Mouse (Mus musculus) hindbrain, embryonic 11.5 days (tissue): ENCODE measurements around the gene Ak3. TPM values are rescaled to one million over a fixed set of nuclear protein-coding genes. Genes with fewer than 3 reads are reported as not detected.

Experiments
- ATAC-seq: fragments of 200-750 bp; cut with Nextera tagmentation; 2 replicates; pipeline ENCODE4 v1.8.0; 2017; ENCODE audit warnings: mild to moderate bottlenecking, moderate TSS enrichment, moderate library complexity; ENCODE audit not compliant: low FRiP score
- DNase-seq: peaks from one replicate; pipeline ENCODE4 v3.0.0-alpha.2; 2015; ENCODE audit warnings: low spot score
- H3K27ac ChIP-seq: fragments of 300-500 bp; sonication (generic); 2 replicates; pipeline ENCODE4 v1.5.1; 2014; ENCODE audit warnings: mild to moderate bottlenecking, low read depth, low read length
- H3K27me3 ChIP-seq: fragments of 300-500 bp; sonication (generic); 2 replicates; pipeline ENCODE4 v1.6.1; 2014; ENCODE audit warnings: mild to moderate bottlenecking, low read length, moderate library complexity, mixed read lengths; ENCODE audit not compliant: control insufficient read depth, insufficient read depth
- H3K36me3 ChIP-seq: fragments of 300-500 bp; sonication (generic); 2 replicates; pipeline ENCODE4 v1.6.1; 2014; ENCODE audit warnings: mild to moderate bottlenecking, low read length, moderate library complexity, mixed read lengths; ENCODE audit not compliant: control insufficient read depth, insufficient read depth
- H3K4me1 ChIP-seq: fragments of 300-500 bp; sonication (generic); replicated peaks from 2 replicates; pipeline ENCODE4 v1.6.1; 2014; ENCODE audit warnings: low read length, mixed read lengths; ENCODE audit not compliant: control insufficient read depth, insufficient read depth
- H3K4me2 ChIP-seq: fragments of 300-500 bp; sonication (generic); replicated peaks from 2 replicates; pipeline ENCODE4 v1.6.1; 2014; ENCODE audit warnings: mild to moderate bottlenecking, low read depth, low read length
- H3K4me3 ChIP-seq: fragments of 300-500 bp; sonication (generic); 2 replicates; pipeline ENCODE4 v1.5.1; 2014; ENCODE audit warnings: low read depth, low read length
- H3K9ac ChIP-seq: fragments of 300-500 bp; sonication (generic); 2 replicates; pipeline ENCODE4 v1.6.1; 2014; ENCODE audit warnings: low read depth, low read length
- H3K9me3 ChIP-seq: fragments of 300-500 bp; sonication (generic); 2 replicates; pipeline ENCODE4 v1.6.1; 2016; ENCODE audit warnings: low read length; ENCODE audit not compliant: control insufficient read depth
- WGBS: fragments of 180-500 bp; shearing (Covaris S2); extraction: QIAGEN DNeasy Blood & Tissue Kit; methylation state at CpG from one replicate; pipeline ENCODE4 v1.1.7; 2014; 5-methylcytosine and 5-hydroxymethylcytosine counted together
- polyA plus RNA-seq: library from polyadenylated mRNA; unstranded; fragments of >200 nt; fragmentation: Nextera tagmentation; extraction: Ambion mirVana; gene quantifications from 2 replicates; pipeline ENCODE4 v1.2.1, GENCODE M21; 2014

Ak3 gene
- polyA plus RNA-seq, 1 experiment from 2014 or later: 83.5 TPM

DNA sequence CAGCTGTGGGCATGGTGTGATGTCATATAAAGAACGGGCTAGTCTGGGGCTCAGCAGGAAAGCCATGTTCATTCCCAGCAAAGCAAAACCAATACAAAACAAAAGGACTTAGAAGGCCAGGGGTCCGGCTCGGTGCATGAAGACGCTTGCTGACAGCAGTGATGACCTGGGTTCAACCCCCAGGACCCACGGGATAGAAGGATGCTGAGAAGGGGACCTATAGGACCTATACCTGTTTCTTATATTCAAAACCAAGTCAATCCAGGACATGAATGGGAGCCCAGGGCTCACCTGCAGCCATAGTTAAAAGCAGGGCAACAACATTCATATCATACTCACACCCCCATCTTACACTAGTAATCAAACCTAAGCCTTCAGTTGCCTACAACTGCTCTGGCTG lies 15.2 kb upstream of the Ak3 start:
- ATAC-seq (no peak), DNase-seq (no peak)
- WGBS: 82% methylated on average over 5 of the region's 5 CpGs
- H3K4me2 ChIP-seq: no peak overlapping the region
- no peaks in the 10 kb centered on the region for H3K9me3 ChIP-seq
- no peak overlapping the region for H3K27ac ChIP-seq
- H3K4me3 ChIP-seq: no peak overlapping the region
- H3K27me3 ChIP-seq: no peaks in the 10 kb centered on the region
- H3K9ac ChIP-seq: no peak overlapping the region
- no peaks in the 10 kb centered on the region for H3K36me3 ChIP-seq
- H3K4me1 ChIP-seq: no peaks in the 10 kb centered on the region

DNA sequence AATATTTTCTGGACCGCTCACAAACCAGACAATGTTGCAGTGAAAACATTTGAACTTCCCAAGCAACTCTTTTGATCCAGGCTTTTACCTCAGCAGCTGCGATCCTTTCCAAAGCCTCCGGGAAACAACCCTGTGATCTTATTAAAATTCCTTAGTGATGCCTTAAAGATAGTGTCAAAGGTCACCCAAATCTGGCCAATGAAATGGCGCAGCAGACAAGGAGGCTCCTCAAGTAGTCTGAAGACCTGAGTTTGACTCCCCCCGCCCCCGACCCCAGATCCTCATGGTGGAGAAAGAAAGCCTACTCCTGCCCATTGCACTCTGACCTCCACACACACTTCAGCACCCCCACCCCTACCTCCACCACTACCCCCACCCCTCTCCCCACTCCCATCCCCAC lies 12.5 kb upstream of the Ak3 start:
- Histone ChIP-seq H3K27ac (no peak overlapping the region), H3K9ac (no peak overlapping the region), H3K4me2 (no peak overlapping the region), H3K36me3 (no peaks in the 10 kb centered on the region), H3K9me3 (no peaks in the 10 kb centered on the region), H3K4me1 (no peaks in the 10 kb centered on the region), H3K27me3 (no peaks in the 10 kb centered on the region), H3K4me3 (no peak overlapping the region)
- DNase-seq: no peak
- 26% methylated on average over 6 of the region's 6 CpGs for WGBS
- no peak for ATAC-seq

- Histone ChIP-seq H3K4me1 (no peaks in the 10 kb centered on the region), H3K4me2 (no peak overlapping the region), H3K9ac (no peak overlapping the region), H3K9me3 (no peaks in the 10 kb centered on the region), H3K36me3 (no peaks in the 10 kb centered on the region), H3K27ac (no peak overlapping the region), H3K27me3 (no peaks in the 10 kb centered on the region), H3K4me3 (no peak overlapping the region)
- no peak for DNase-seq
- WGBS: 89% methylated on average over 2 of the region's 2 CpGs
- no peak for ATAC-seq
Measured at GRCm38 (mm10) chr19:29059688-29060087, 11.9 kb upstream of the Ak3 start.

GRCm38 (mm10) chr19:29058741-29059140 lies 11.0 kb upstream of the Ak3 start:
- ATAC-seq (no peak), DNase-seq (no peak)
- Histone ChIP-seq H3K4me2 (no peak overlapping the region), H3K4me1 (no peaks in the 10 kb centered on the region), H3K4me3 (no peak overlapping the region), H3K9me3 (no peaks in the 10 kb centered on the region), H3K36me3 (no peaks in the 10 kb centered on the region), H3K27me3 (no peaks in the 10 kb centered on the region), H3K9ac (no peak overlapping the region), H3K27ac (no peak overlapping the region)
- WGBS: 94% methylated on average over 5 of the region's 5 CpGs

DNA sequence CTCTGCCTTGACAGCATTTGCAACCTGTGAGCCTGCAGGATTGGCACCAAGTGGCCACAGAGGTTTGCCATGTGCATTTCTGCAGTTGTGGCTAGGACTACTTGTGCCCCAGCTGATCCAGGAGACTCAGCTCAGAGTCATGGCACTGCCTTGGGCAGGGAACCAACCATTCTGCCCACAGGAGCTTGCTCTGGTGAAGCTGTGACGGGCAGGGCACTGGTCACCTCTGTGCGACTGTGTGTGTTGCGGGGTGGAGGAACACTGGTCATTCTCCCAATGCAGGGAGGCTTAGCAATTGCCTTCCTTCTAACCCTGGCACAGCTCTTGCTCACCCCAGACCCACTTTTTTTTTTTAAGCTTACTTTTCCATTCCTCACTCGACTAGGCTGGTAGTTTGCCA lies 7.7 kb upstream of the Ak3 start:
- Histone ChIP-seq H3K9ac (no peak overlapping the region), H3K4me2 (no peak overlapping the region), H3K9me3 (no peaks in the 10 kb centered on the region), H3K27me3 (no peaks in the 10 kb centered on the region), H3K27ac (no peak overlapping the region), H3K4me3 (no peak overlapping the region), H3K4me1 (no peaks in the 10 kb centered on the region), H3K36me3 (no peaks in the 10 kb centered on the region)
- DNase-seq: no peak
- ATAC-seq: no peak
- 87% methylated on average over 4 of the region's 4 CpGs for WGBS

- no peaks in the 10 kb centered on the region for H3K9me3 ChIP-seq
- DNase-seq (no peak), ATAC-seq (no peak)
- no peak overlapping the region for H3K27ac ChIP-seq
- no peaks in the 10 kb centered on the region for H3K27me3 ChIP-seq
- no peak overlapping the region for H3K4me2 ChIP-seq
- WGBS: 88% methylated on average over 6 of the region's 6 CpGs
- no peaks in the 10 kb centered on the region for H3K4me1 ChIP-seq
- H3K4me3 ChIP-seq: no peak overlapping the region
- no peak overlapping the region for H3K9ac ChIP-seq
- H3K36me3 ChIP-seq: no peaks in the 10 kb centered on the region
Measured at GRCm38 (mm10) chr19:29054594-29054993, 6.8 kb upstream of the Ak3 start.

DNA sequence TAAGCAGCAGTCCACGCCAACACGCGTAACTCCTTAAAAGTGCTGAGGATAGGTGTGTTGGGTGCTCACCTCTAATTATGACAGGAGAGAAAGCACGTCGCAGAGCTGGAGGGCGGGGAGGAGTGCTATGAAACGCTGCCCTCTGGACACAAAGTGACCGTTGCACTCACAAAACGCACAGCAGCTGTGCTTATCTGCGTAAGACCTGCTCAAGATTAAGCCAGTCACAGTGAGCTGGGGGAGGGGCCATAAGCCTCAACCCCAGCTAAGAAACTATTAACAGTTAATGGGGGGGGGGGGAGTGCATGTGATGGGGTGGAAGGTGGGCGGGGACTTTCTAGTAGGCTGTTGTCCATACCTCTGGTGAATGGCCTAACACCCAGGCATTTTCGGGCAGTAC lies 5.0 kb upstream of the Ak3 start:
- no peaks in the 10 kb centered on the region for H3K36me3 ChIP-seq
- DNase-seq (no peak), ATAC-seq (no peak)
- WGBS: 93% methylated on average over 12 of the region's 12 CpGs
- no peaks in the 10 kb centered on the region for H3K4me1 ChIP-seq
- H3K4me3 ChIP-seq: no peak overlapping the region
- H3K9ac ChIP-seq: no peak overlapping the region
- no peak overlapping the region for H3K27ac ChIP-seq
- no peak overlapping the region for H3K4me2 ChIP-seq
- no peaks in the 10 kb centered on the region for H3K9me3 ChIP-seq
- H3K27me3 ChIP-seq: no peaks in the 10 kb centered on the region

GRCm38 (mm10) chr19:29050186-29050980 lies 2.6 kb upstream of the Ak3 start:
- Histone ChIP-seq H3K4me3 (no peak overlapping the region), H3K9ac (no peak overlapping the region), H3K27ac (no peak overlapping the region), H3K9me3 (no peaks in the 10 kb centered on the region), H3K36me3 (no peaks in the 10 kb centered on the region), H3K4me1 (no peaks in the 10 kb centered on the region), H3K27me3 (no peaks in the 10 kb centered on the region), H3K4me2 (no peak overlapping the region)
- DNase-seq (no peak), ATAC-seq (no peak)
- 78% methylated on average over 9 of the region's 9 CpGs for WGBS

DNA sequence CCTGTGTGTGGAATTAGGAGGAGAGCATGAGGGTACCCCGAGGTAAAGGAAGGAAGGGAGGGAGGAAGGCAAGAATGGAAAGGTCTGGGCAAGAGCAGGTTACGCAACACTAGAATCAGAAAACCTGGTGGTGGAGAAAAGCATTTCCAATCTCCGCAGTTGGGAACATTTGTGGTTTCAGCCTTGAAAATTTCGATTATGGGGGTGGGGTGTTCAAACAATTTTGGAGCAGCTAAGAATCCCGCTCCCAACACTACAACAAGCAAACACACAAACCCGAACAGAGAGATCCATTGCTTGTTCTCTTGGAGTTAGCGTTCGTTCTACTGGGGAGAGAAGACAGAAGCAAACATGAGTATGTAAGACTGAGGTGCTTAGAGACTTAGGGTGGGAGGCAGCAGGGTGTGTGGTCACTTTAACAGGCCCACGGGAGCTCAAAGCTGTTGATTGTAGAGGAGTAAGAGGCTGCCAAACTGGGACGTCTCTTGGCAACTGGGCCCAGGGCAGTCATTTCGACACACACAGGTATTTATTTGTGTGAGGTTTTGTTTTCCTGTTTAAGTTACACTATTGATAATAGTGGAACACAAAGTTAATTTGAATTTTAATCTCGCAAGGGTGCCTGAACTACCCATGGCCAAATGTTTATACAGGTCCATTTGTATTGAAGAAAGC lies 1.8 kb upstream of the Ak3 start:
- no peaks in the 10 kb centered on the region for H3K4me1 ChIP-seq
- no peaks in the 10 kb centered on the region for H3K36me3 ChIP-seq
- H3K27me3 ChIP-seq: no peaks in the 10 kb centered on the region
- 83% methylated on average over 12 of the region's 12 CpGs for WGBS
- H3K27ac ChIP-seq: no peak overlapping the region
- H3K9me3 ChIP-seq: no peaks in the 10 kb centered on the region
- H3K9ac ChIP-seq: no peak overlapping the region
- H3K4me2 ChIP-seq: no peak overlapping the region
- DNase-seq: no peak
- no peak overlapping the region for H3K4me3 ChIP-seq
- no peak for ATAC-seq
